ENCODE assay signal across 13 mouse cellular contexts in genomic region chr14:114855055-114855740, GRCm38 (mm10).
A peak's percentile ranks its signal among the peaks of the same experiment; 100 is the strongest.
DNase-seq lines count a peak whose midpoint lies in the region; ATAC-seq lines count a peak whose summit lies in the region.
"Had no signal": no experiment of that assay in that cellular context is flagged by ENCODE, and none has a peak within 500 bp of the region (broad histone marks: within the 10 kb centered on the region; RNA-seq: fewer than 3 reads in every experiment).

No protein-coding gene starts in this region.

- no peak overlapping the region for H3K27ac ChIP-seq in hindbrain, embryonic 11.5 days (ENCODE audit: low read depth, low read length)
- H3K27ac ChIP-seq in hindbrain, embryonic 14.5 days: no peak overlapping the region
- no peak overlapping the region for H3K27ac ChIP-seq in hindbrain, embryonic 13.5 days
- no peak overlapping the region for H3K27ac ChIP-seq in midbrain, embryonic 15.5 days
- H3K27ac ChIP-seq: gastrocnemius, adult 2 months; limb, embryonic 15.5 days had no signal

- H3K4me2 ChIP-seq in hindbrain, embryonic 11.5 days (replicated peaks; ENCODE audit: low read depth, low read length): no peak overlapping the region
- H3K4me2 ChIP-seq in hindbrain, embryonic 14.5 days (replicated peaks): no peak overlapping the region
- H3K4me2 ChIP-seq in hindbrain, embryonic 13.5 days: no peak overlapping the region
- no peak overlapping the region for H3K4me2 ChIP-seq in midbrain, embryonic 15.5 days
- H3K4me2 ChIP-seq: limb, embryonic 15.5 days had no signal

- 23% methylated on average over 12 of the region's 12 CpGs for WGBS in hindbrain, embryonic 11.5 days
- 19% methylated on average over 12 of the region's 12 CpGs for WGBS in hindbrain, embryonic 14.5 days
- 16% methylated on average over 12 of the region's 12 CpGs for WGBS in hindbrain, embryonic 13.5 days
- WGBS in midbrain, embryonic 15.5 days: 16% methylated on average over 12 of the region's 12 CpGs

- peak; percentile 44 for DNase-seq in hindbrain, embryonic 11.5 days (ENCODE audit: low spot score)
- DNase-seq in hindbrain, embryonic 14.5 days (ENCODE audit: low spot score): no peak
- DNase-seq in embryo, embryonic 10.5 days (ENCODE audit: low spot score): peak; percentile 69
- DNase-seq in layer of hippocampus, adult 8-10 months (ENCODE audit: low spot score in 2 of 2): no peak
- DNase-seq in adrenal gland, postnatal 25 days: no peak
- DNase-seq in right cerebral cortex, postnatal 10 days (ENCODE audit: low spot score in 2 of 2): no peak
- DNase-seq: B cell, adult 2 months; gastrocnemius, adult 2 months had no signal

- no peaks in the 10 kb centered on the region for H3K36me3 ChIP-seq in hindbrain, embryonic 11.5 days (ENCODE audit: control insufficient read depth, insufficient read depth, low read length)
- H3K36me3 ChIP-seq in hindbrain, embryonic 14.5 days (replicated peaks; ENCODE audit: control insufficient read depth, insufficient read depth): no peaks in the 10 kb centered on the region
- no peaks in the 10 kb centered on the region for H3K36me3 ChIP-seq in hindbrain, embryonic 13.5 days
- H3K36me3 ChIP-seq in midbrain, embryonic 15.5 days (replicated peaks): no peaks in the 10 kb centered on the region
- H3K36me3 ChIP-seq: G1E; limb, embryonic 15.5 days had no signal

- ATAC-seq in hindbrain, embryonic 11.5 days (ENCODE audit: low FRiP score): no peak; the same call in 1 of the 2 replicates
- ATAC-seq in hindbrain, embryonic 14.5 days (ENCODE audit: low FRiP score): no peak
- peak; percentile 34; the same call in 1 of the 2 replicates for ATAC-seq in hindbrain, embryonic 13.5 days (ENCODE audit: low FRiP score)
- 0 out of 2 replicates have a peak, but pooled peaks have one; percentile 14 for ATAC-seq in midbrain, embryonic 15.5 days (replicated peaks)
- ATAC-seq: lung, postnatal 0 days had no signal

- H3K27me3 ChIP-seq in hindbrain, embryonic 11.5 days (ENCODE audit: control insufficient read depth, insufficient read depth, low read length): no peaks in the 10 kb centered on the region
- no peaks in the 10 kb centered on the region for H3K27me3 ChIP-seq in hindbrain, embryonic 14.5 days (ENCODE audit: control insufficient read depth, insufficient read depth, low read length)
- no peaks in the 10 kb centered on the region for H3K27me3 ChIP-seq in hindbrain, embryonic 13.5 days
- 0 out of 2 replicates have a peak, but pooled peaks cover 2% of the 10 kb centered on the region for H3K27me3 ChIP-seq in midbrain, embryonic 15.5 days (replicated peaks)
- H3K27me3 ChIP-seq: limb, embryonic 15.5 days had no signal

- no peak overlapping the region for H3K4me3 ChIP-seq in hindbrain, embryonic 11.5 days (ENCODE audit: low read depth, low read length)
- H3K4me3 ChIP-seq in hindbrain, embryonic 14.5 days (replicated peaks; ENCODE audit: low read length): no peak overlapping the region
- no peak overlapping the region for H3K4me3 ChIP-seq in hindbrain, embryonic 13.5 days
- H3K4me3 ChIP-seq in midbrain, embryonic 15.5 days: no peak overlapping the region
- H3K4me3 ChIP-seq: gastrocnemius, adult 2 months; limb, embryonic 15.5 days had no signal

- H3K9me3 ChIP-seq in hindbrain, embryonic 11.5 days (ENCODE audit: control insufficient read depth, low read length): no peaks in the 10 kb centered on the region
- H3K9me3 ChIP-seq in hindbrain, embryonic 14.5 days (ENCODE audit: control insufficient read depth, low read length): no peaks in the 10 kb centered on the region
- H3K9me3 ChIP-seq in hindbrain, embryonic 13.5 days: no peaks in the 10 kb centered on the region
- H3K9me3 ChIP-seq in midbrain, embryonic 15.5 days: no peaks in the 10 kb centered on the region
- H3K9me3 ChIP-seq: limb, embryonic 15.5 days had no signal

- H3K4me1 ChIP-seq in hindbrain, embryonic 11.5 days (replicated peaks; ENCODE audit: control insufficient read depth, insufficient read depth, low read length): 0 out of 2 replicates have a peak, but pooled peaks cover 2% of the 10 kb centered on the region
- H3K4me1 ChIP-seq in hindbrain, embryonic 14.5 days (replicated peaks; ENCODE audit: control insufficient read depth, insufficient read depth, low read length): peaks cover 8% of the 10 kb centered on the region; the same call in 1 of the 2 replicates
- peaks cover 16% of the 10 kb centered on the region for H3K4me1 ChIP-seq in hindbrain, embryonic 13.5 days (replicated peaks)
- H3K4me1 ChIP-seq in midbrain, embryonic 15.5 days: peaks cover 8% of the 10 kb centered on the region

- H3K9ac ChIP-seq in hindbrain, embryonic 11.5 days (ENCODE audit: low read depth, low read length): no peak overlapping the region
- H3K9ac ChIP-seq in hindbrain, embryonic 14.5 days: no peak overlapping the region
- no peak overlapping the region for H3K9ac ChIP-seq in hindbrain, embryonic 13.5 days
- H3K9ac ChIP-seq in midbrain, embryonic 15.5 days: no peak overlapping the region
- H3K9ac ChIP-seq: limb, embryonic 15.5 days had no signal

Comparison
In these comparisons a context has a peak if more than half of its experiments do, and no peak if none do; other contexts are left out.
1. ATAC-seq: peak in hindbrain, embryonic 13.5 days (single experiment) and midbrain, embryonic 15.5 days (single experiment); none in hindbrain, embryonic 11.5 days (single experiment) and hindbrain, embryonic 14.5 days (single experiment).
2. DNase-seq: peak in hindbrain, embryonic 11.5 days (single experiment) and embryo, embryonic 10.5 days (single experiment); none in hindbrain, embryonic 14.5 days (single experiment), layer of hippocampus, adult 8-10 months (0 of 2), adrenal gland, postnatal 25 days (single experiment) and right cerebral cortex, postnatal 10 days (0 of 2).